Mouse (Mus musculus): ENCODE results near the gene Gatad2a. TPM values are rescaled to one million over a fixed set of nuclear protein-coding genes. Genes with fewer than 3 reads are reported as not detected.
A peak's percentile ranks its signal among the peaks of the same experiment; 100 is the strongest.

Gatad2a gene
- polyA plus RNA-seq, 1 experiment: 21.1 TPM

DNA sequence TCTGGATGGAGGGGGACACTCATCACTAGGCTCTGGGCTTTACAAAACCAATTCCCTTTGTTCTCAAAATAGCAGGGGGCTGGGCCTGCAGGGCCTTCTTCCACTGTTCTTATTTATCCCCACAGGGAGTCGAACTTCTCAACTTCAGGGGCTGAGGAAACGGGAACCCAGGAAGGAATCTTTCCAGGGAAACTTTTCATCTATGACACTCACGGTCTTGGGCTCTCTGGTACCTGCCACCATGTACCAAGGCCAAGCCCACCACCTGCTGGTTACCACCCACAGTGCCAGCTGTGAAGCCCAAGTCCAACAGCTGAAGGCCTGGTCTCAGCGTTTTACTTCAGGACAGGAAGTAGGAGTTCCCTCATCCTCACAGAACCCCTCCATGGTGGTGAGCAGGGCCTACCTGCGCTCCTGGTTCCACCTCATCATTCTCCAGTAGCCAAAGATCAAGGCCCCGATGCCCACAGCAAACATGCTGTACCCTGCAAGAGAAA, 101.3 kb downstream of the Gatad2a start:
- TF ChIP-seq POLR2A (IDR thresholded peaks at IDR 0.05; ENCODE audit: extremely low read depth, insufficient read depth, low read length): no peak
- TF ChIP-seq CTCF (IDR thresholded peaks at IDR 0.05; ENCODE audit: extremely low read depth, insufficient read depth, low read length): no peak

DNA sequence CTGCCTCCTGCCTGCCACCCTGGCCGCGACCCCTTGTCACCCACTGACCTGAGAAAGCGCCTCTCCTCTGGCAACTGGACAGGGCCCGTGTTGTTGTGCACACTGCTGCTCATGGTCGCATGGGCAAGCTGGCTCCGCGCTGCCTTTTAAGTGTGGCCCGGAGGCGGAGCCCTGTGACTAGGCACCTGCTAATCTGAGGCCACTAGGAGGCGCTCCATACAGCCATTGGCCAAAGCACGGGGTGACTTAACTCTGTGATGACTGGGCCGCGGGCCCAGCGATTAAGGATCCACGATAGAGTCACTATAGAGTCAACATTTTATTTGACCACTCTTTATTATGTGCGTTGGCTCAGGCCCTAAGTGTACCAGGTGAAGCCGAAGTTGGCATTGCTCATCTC, 102.3 kb downstream of the Gatad2a start:
- TF ChIP-seq POLR2A (IDR thresholded peaks at IDR 0.05; ENCODE audit: extremely low read depth, insufficient read depth, low read length) (no peak), CTCF (IDR thresholded peaks at IDR 0.05; ENCODE audit: extremely low read depth, insufficient read depth, low read length) (peak; percentile 37)
- H3K27ac ChIP-seq (ENCODE audit: insufficient read depth, low read length): no peak overlapping the region
- no peak overlapping the region for H3K4me3 ChIP-seq (ENCODE audit: insufficient read depth, low read length)

More for the DNA sequence above, 101.3 kb downstream of the Gatad2a start:
- H3K4me3 ChIP-seq (ENCODE audit: insufficient read depth, low read length): no peak overlapping the region
- H3K27ac ChIP-seq (ENCODE audit: insufficient read depth, low read length): no peak overlapping the region
- H3K4me1 ChIP-seq (ENCODE audit: control insufficient read depth, insufficient read depth, low read length): peaks cover 4% of the 10 kb centered on the region

DNA sequence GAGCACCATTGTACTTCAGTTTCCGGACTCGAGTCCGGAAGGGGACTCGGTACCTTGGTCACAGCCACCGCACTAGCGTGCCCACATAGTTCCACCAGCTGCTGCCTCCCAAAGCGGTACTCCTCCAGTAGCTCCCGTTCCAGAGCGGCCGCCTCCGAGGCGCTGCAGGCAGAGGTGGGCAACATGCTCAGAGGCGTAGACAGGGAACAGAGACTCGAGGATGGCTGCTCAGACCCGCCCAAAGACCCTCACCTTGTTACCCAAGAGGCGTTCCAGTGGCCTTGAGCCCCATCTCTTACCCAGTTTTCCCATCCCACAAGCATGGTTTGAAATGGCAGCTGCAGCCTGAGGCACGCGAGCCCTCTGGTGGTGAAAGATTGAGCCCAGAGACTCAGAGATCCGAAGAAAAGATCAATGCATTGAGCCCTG, 105.4 kb downstream of the Gatad2a start:
- Histone ChIP-seq H3K4me3 (ENCODE audit: insufficient read depth, low read length) (no peak overlapping the region), H3K27ac (ENCODE audit: insufficient read depth, low read length) (no peak overlapping the region), H3K4me1 (ENCODE audit: control insufficient read depth, insufficient read depth, low read length) (no peaks in the 10 kb centered on the region; the same call in none of the 2 replicates)
- TF ChIP-seq CTCF (IDR thresholded peaks at IDR 0.05; ENCODE audit: extremely low read depth, insufficient read depth, low read length) (peak; percentile 64), POLR2A (IDR thresholded peaks at IDR 0.05; ENCODE audit: extremely low read depth, insufficient read depth, low read length) (no peak)

More for the DNA sequence above, 102.3 kb downstream of the Gatad2a start:
- H3K4me1 ChIP-seq (ENCODE audit: control insufficient read depth, insufficient read depth, low read length): peaks cover 4% of the 10 kb centered on the region

DNA sequence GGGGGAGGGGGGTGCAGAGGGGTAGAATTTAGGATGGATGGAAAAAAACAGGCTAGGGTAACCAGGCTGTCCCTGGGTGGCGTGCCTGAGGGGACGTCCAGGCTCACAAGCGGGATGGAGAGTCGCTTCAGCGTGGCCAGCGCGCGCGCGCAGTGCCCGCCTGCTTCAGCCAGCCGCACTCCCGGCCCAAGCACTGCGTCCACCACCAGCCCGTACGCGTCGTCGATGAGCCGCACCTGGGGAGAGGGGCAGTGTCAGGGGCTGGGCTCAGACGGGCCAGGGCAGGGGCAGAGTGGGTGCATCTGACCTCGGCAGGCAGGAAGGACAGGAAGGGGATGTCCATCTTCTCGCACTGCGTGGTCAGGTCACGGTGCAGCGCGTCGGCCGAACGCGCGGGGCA, 107.3 kb downstream of the Gatad2a start:
- TF ChIP-seq CTCF (IDR thresholded peaks at IDR 0.05; ENCODE audit: extremely low read depth, insufficient read depth, low read length) (no peak), POLR2A (IDR thresholded peaks at IDR 0.05; ENCODE audit: extremely low read depth, insufficient read depth, low read length) (no peak)
- H3K27ac ChIP-seq (ENCODE audit: insufficient read depth, low read length): no peak overlapping the region
- H3K4me1 ChIP-seq (ENCODE audit: control insufficient read depth, insufficient read depth, low read length): no peaks in the 10 kb centered on the region; the same call in 1 of the 2 replicates
- H3K4me3 ChIP-seq (ENCODE audit: insufficient read depth, low read length): no peak overlapping the region; the same call in 1 of the 2 replicates

DNA sequence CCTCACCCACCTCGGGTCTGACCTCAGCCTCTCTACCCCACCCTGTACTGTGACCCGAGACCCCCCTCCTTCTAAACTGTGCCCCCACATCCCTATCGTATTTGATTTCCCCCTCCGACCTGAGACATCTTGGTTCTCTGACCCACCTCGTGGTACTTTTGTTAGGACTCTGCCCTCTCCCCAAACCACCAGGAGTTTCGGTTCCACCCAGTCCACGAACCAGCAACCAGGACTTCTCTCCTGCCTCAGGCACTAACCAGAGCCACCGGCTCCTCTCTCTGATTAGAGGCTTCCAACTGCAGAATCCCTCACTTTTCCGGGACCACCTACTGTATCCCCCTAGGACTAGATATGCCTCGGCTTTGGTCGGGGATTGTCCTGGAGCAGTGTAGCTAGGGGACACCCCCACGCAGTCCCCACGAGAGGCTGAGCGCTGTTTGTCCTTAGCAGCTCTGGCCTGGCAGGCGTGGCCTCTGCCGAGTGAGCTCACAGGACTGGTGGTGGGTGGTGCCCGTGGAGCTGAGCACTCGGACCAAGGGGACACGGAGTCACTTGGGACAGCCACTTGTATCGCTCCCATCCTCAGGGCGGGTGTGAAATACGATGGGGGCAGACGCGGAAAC, 107.8 kb downstream of the Gatad2a start:
- Histone ChIP-seq H3K4me1 (ENCODE audit: control insufficient read depth, insufficient read depth, low read length) (no peaks in the 10 kb centered on the region; the same call in 1 of the 2 replicates), H3K4me3 (ENCODE audit: insufficient read depth, low read length) (no peak overlapping the region; the same call in 1 of the 2 replicates), H3K27ac (ENCODE audit: insufficient read depth, low read length) (no peak overlapping the region)
- TF ChIP-seq POLR2A (IDR thresholded peaks at IDR 0.05; ENCODE audit: extremely low read depth, insufficient read depth, low read length) (no peak), CTCF (IDR thresholded peaks at IDR 0.05; ENCODE audit: extremely low read depth, insufficient read depth, low read length) (no peak)

DNA sequence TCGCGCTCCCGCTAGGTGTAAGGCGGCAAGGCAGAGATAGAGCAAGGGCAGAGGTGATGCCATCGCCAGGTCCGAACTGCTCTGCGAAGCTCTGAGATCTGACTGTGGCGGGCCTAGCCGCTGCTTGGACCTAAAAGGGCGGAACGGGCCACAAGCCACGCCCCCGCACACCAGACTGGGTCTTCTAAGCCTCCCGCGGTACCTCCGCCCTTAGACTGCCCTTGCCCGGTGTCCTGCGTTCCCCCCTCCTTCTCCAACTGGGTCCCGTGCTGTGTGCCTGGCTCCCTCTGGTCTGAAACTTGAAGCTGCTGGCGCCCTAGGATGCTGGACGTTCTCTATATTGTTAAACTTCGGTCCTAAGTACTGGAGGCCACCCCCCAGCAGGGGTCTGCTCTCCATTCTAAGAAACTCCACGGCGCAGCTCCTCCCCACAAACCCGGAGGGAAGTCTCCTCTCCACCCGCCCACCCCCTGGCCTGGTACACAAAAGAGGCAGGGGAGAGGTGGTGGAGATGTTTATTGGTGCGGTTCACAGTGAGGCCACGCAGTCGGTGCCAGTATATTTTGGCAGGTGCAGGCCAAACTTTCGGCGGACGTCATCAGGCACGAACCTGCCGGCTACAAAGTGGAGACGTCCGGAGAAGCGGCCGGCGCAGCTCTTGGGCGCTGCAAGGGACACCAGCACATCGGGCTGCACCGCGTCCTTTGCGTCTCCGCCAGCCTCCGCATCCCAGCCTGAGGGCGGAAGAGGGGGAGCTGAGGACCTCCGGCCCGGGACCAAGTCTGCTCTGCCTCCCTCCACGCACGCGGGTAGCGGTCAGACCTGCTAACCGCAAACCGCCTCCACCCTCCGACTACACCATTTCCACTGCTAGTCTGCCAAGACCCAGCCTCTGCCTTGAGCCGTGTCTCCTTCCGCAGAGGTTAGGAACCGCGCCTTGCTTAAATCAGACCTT, 108.6 kb downstream of the Gatad2a start, which contains the start of gene Cilp2:
Gene Cilp2, minus strand, starts transcription at position 399 of the 955 bp plus-strand sequence.
- Histone ChIP-seq H3K27ac (ENCODE audit: insufficient read depth, low read length) (no peak within 1 kb of the TSS), H3K4me3 (ENCODE audit: insufficient read depth, low read length) (no peak within 1 kb of the TSS; the same call in 1 of the 2 replicates), H3K4me1 (ENCODE audit: control insufficient read depth, insufficient read depth, low read length) (no peaks in the 10 kb centered on the region; the same call in 1 of the 2 replicates)
- TF ChIP-seq CTCF (IDR thresholded peaks at IDR 0.05; ENCODE audit: extremely low read depth, insufficient read depth, low read length) (no peak), POLR2A (IDR thresholded peaks at IDR 0.05; ENCODE audit: extremely low read depth, insufficient read depth, low read length) (no peak)

DNA sequence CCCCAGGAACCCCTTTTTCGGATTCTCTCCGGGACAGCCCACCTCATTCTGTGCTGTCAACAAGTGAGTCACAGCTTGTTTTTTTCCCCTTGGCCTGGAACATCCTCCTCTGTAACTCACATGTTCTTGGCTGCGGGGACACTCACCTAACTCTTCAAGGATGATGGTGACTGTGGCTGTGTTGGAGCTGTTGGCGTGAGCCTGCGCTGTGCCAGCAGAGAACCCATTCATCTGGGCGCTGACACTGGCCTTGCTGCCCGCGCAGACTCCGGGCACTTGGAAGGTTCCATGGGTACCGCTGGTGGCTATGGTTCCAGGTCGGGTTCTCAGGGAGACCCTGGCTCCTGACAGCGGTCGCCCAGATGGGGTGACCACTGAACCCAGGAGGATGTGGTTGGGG, 112.0 kb downstream of the Gatad2a start:
- H3K27ac ChIP-seq (ENCODE audit: insufficient read depth, low read length): no peak overlapping the region
- TF ChIP-seq POLR2A (IDR thresholded peaks at IDR 0.05; ENCODE audit: extremely low read depth, insufficient read depth, low read length) (no peak), CTCF (IDR thresholded peaks at IDR 0.05; ENCODE audit: extremely low read depth, insufficient read depth, low read length) (no peak)
- no peaks in the 10 kb centered on the region for H3K4me1 ChIP-seq (ENCODE audit: control insufficient read depth, insufficient read depth, low read length)
- no peak overlapping the region for H3K4me3 ChIP-seq (ENCODE audit: insufficient read depth, low read length)

DNA sequence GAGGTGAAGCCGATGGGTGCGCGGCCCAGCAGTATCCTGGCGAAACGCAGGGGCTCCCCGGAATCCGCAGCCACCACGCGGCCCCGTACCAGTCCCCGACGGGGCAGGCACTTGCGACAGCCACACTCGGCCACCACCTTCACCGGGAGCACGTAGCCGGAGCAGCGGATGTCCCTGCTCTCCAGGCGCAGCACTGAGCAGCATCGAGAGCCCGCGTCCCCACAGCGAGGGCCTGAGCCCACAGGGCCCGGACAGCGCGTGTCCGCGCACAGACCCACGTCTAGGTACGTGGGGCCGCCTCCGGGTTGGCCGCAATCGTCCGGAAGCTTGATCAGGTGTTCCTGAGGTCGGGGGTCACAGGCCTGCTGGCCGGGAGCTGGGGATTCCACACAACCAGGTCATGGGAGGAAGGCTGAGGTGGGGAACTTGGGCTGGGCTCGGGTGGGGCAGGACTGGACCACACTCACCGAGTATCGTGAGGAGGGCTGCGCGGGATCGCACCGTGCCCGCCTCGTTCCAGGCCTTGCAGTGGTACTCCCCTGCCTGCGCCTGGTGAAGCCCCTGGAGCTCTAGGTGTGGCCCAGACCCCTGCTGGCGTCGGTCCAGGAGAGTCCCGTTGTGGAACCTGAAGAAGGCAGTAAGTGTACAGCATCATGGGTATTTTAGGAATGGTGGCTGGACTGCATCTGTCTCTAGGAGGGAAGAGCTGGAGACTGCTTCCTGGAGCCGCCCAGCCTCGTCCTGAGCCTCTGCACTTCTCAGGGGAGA, 113.2 kb downstream of the Gatad2a start:
- Histone ChIP-seq H3K4me3 (ENCODE audit: insufficient read depth, low read length) (peak overlapping the region; percentile 15; the same call in 1 of the 2 replicates), H3K27ac (ENCODE audit: insufficient read depth, low read length) (no peak overlapping the region)

More for the DNA sequence above, 113.2 kb downstream of the Gatad2a start:
- no peaks in the 10 kb centered on the region for H3K4me1 ChIP-seq (ENCODE audit: control insufficient read depth, insufficient read depth, low read length)
- TF ChIP-seq CTCF (IDR thresholded peaks at IDR 0.05; ENCODE audit: extremely low read depth, insufficient read depth, low read length): no peak
- TF ChIP-seq POLR2A (IDR thresholded peaks at IDR 0.05; ENCODE audit: extremely low read depth, insufficient read depth, low read length): no peak

Data from cortical plate, adult 2 months (tissue).